Mouse (Mus musculus) erythroblast, embryonic 14.5 days (primary cell): Measurements from ENCODE around the gene Arid4a.

Experiments used
- GATA1 ChIP-seq: IDR thresholded peaks from 2 replicates; pipeline ENCODE4 v1.6.1; 2012; ENCODE audit warnings: low read length, inconsistent platforms, mixed read lengths
- TAL1 ChIP-seq: IDR thresholded peaks from 3 replicates; pipeline ENCODE4 v1.6.1; 2012; ENCODE audit warnings: low read length, inconsistent platforms, mixed read lengths

DNA sequence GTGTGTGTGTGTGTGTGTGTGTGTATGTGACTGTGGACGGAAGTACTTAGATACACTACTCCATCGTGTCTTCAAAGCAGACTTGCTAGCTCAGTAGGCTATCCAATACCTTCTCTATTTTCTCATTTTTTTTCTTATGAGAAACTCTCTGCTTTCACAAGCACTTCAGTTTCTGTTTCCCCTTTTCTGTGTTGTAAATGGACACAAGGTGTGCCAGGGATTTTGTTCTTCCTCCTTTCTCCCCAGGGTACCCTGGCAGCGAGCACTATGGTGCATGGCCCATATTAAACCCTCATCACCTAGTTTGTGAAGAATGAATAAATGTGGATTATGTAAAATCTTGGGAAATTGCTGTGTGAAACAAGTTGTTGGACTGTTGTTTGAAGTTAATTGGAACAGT lies 39.7 kb downstream of the Arid4a start:
- no peak for TF ChIP-seq GATA1
- no peak for TF ChIP-seq TAL1
